ENCODE assay signal across 24 mouse cellular contexts in genomic region chr5:33076490-33077191, GRCm38 (mm10). TPM values are rescaled to one million over a fixed set of nuclear protein-coding genes. Genes with fewer than 3 reads are reported as not detected.
"Had no signal": no experiment of that assay in that cellular context is flagged by ENCODE, and none has a peak within 500 bp of the region (broad histone marks: within the 10 kb centered on the region; RNA-seq: fewer than 3 reads in every experiment).

No protein-coding gene starts in this region.

- H3K27me3 ChIP-seq: limb, embryonic 13.5 days; liver, embryonic 15.5 days; lung, embryonic 15.5 days; midbrain, embryonic 13.5 days; neural tube, embryonic 13.5 days had no signal

- H3K36me3 ChIP-seq: limb, embryonic 10.5 days; limb, embryonic 13.5 days; liver, embryonic 12.5 days; liver, embryonic 15.5 days; lung, embryonic 15.5 days; midbrain, embryonic 10.5 days; midbrain, embryonic 13.5 days; neural tube, embryonic 13.5 days had no signal

- H3K9ac ChIP-seq: limb, embryonic 13.5 days; liver, embryonic 12.5 days; liver, embryonic 15.5 days; lung, embryonic 15.5 days; midbrain, embryonic 13.5 days; neural tube, embryonic 13.5 days had no signal

- H3K4me2 ChIP-seq: limb, embryonic 13.5 days; liver, embryonic 12.5 days; liver, embryonic 15.5 days; lung, embryonic 15.5 days; midbrain, embryonic 13.5 days; neural tube, embryonic 13.5 days had no signal

- DNase-seq: kidney, adult 2 months; kidney, postnatal 25 days; liver; lung, adult 18-20 months; lung, postnatal 10 days; lung, postnatal 36 days; retina, postnatal 1 day; right cerebral cortex, postnatal 25 days; thymus, postnatal 36 days had no signal

- ATAC-seq: inflammation-experienced regulatory T-cells, adult 6 months; liver, embryonic 12.5 days; midbrain, embryonic 13.5 days; midbrain, embryonic 16.5 days had no signal

- H3K4me3 ChIP-seq: limb, embryonic 10.5 days; limb, embryonic 13.5 days; liver, embryonic 12.5 days; liver, embryonic 15.5 days; lung, embryonic 15.5 days; megakaryocyte, embryonic 14.5 days; midbrain, embryonic 10.5 days; midbrain, embryonic 13.5 days; myocyte; neural tube, embryonic 13.5 days had no signal

- H3K9me3 ChIP-seq: limb, embryonic 10.5 days; limb, embryonic 13.5 days; liver, embryonic 12.5 days; liver, embryonic 15.5 days; lung, embryonic 15.5 days; megakaryocyte, embryonic 14.5 days; midbrain, embryonic 10.5 days; midbrain, embryonic 13.5 days; neural tube, embryonic 13.5 days had no signal

- H3K27ac ChIP-seq: kidney, postnatal 0 days; limb, embryonic 10.5 days; limb, embryonic 13.5 days; liver, embryonic 12.5 days; liver, embryonic 15.5 days; lung, embryonic 15.5 days; midbrain, embryonic 10.5 days; midbrain, embryonic 13.5 days; neural tube, embryonic 13.5 days had no signal

- H3K4me1 ChIP-seq: limb, embryonic 10.5 days; limb, embryonic 13.5 days; liver, embryonic 12.5 days; liver, embryonic 15.5 days; lung, embryonic 15.5 days; megakaryocyte, embryonic 14.5 days; midbrain, embryonic 10.5 days; midbrain, embryonic 13.5 days; neural tube, embryonic 13.5 days had no signal

RNA-seq across cellular contexts. Expression of gene Slc5a1, which starts 27.4 kb away (rescaled TPM):
- total RNA-seq: left cerebral cortex, adult 18-20 months; monocyte, adult 5-6 weeks had no signal
- polyA plus RNA-seq: inflammation-experienced regulatory T-cells, adult 6 months; limb, embryonic 10.5 days; limb, embryonic 13.5 days; liver, embryonic 12.5 days; midbrain, embryonic 10.5 days; midbrain, embryonic 13.5 days; myocyte; neural tube, embryonic 13.5 days had no signal
